Mouse (Mus musculus): ENCODE data around the gene Lin54.

The Lin54 gene

DNA sequence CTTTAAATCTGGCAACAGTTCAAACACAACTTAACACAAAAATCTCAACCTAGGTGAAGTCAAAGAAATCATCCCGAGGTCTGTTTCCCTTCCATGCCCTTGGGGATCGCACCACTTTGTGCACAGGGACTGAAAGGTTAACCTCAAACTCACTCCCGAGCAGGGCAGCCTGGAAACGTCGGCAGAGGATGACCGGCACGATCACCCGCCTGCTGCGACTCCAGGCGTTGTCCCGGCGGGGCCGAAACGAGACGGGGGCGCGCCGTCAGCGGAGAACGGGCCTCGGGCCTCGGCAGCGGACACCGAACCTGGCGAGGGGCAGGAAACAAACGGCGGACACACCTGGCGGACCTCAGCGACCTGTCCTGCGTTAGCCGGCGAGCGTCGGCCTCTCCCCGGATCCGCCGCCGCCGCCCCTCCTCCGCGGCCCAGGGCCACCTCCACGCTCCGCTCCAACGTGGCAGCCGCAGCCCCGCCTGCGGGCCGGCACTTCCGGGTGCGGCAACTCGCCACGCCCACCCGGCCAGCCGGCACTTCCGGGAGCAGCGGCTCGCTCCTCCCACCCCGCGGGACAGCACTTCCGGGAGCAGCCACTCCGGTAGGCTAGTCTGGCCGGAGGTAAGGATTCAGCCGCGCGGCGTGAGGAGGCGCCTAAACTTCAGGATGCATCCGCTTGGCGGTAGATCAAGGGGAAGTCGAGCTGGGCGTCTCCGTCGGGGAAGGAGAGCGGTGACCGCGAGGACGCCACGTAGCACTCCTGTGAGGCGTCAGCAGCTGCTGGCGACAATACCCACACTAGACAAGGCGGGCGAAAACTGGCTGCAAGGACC, 84.5 kb downstream of the Lin54 start, which contains the start of gene Sec31a:
Gene Sec31a, minus strand, starts transcription at position 474 of the 830 bp plus-strand sequence.
- peak; percentile 99 for DNase-seq

DNA sequence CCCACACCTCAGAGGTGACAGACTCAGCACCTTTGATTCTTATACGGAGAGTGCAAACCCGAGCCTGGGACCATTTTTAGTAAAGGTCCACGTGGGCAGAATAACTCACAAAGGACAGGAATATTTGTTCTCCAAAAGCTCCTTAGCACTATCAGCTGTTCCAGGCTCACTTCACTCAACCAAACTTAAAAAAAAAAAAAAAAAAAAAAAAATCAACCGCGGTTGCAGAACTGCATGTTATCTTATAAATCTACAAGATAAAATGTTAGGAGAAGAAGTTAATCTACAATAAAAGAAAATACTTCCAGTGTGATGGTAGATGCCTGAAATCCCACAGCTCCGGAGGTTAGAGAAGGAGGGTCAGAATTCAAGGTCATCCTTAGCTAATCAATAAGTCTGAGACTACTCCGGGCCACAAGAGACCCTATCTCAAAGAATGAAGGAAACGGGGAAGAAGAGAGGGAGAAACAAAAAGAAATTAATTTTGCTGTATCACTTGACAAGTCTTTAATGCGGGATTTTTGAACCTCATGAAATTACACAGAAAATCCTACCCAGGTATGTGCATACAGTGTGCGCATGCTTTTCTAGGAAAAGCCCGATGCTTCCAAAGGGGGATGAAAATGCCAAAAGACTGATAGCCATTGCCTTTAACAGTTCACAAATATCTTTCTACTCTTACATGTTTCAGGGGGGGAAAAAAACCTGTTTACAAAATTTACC, 85.8 kb downstream of the Lin54 start:
- no peak for DNase-seq

DNA sequence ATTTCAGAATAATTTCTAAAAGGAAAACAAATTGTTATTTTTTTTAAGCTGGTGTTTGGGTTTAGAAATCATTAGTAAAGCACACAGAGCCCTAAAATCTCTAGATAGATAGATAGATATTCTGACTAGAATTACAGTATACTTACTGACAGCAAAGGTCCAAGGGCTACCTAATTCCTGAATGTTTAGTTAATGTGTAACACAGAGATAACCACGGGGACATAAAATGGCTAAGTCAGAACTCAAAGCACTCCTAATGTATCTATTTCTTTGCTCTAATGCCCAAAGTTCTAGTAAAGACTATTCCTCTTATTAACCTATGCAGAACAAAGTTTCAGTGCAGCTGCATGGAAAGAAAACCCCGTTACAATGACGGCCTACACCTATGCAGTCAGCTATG, 87.6 kb downstream of the Lin54 start:
- DNase-seq = peak; percentile 80

DNA sequence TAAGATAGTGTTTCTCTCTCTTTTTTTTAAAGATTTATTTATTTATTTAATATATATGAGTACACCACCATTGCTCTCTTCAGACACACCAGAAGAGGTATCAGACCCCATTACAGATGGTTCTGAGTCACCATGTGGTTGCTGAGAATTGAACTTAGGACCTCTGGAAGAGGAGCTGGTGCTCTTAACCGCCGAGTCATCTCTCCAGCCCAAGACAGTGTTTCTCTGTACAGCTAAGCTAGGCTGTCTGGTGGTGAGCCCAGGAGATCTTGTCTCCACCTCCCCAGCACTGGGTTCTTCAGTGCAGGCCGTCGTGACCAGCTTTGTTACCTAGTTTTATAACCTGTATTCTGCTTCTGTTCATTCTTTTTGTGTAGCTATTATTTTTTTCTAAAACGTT, 90.2 kb downstream of the Lin54 start:
- no peak for DNase-seq

DNA sequence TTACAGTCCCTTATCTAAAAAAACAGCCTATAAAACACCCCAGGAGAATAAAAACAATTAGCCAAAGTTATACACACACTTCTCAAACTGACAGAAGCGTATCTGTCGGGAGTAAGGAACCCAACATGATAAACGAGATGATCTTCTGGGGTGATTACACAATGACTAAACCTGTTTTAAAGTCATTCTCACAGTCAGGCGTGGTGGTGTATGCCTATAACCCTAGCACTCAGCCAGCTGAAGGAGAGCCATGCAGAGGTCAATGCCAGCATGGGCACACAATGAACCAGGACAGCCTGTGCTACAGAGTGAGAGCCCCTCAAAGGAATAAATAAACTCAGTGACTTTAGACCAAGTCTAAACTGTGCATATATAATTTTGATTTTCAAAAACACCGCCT, 92.0 kb downstream of the Lin54 start:
- no peak for DNase-seq

DNA sequence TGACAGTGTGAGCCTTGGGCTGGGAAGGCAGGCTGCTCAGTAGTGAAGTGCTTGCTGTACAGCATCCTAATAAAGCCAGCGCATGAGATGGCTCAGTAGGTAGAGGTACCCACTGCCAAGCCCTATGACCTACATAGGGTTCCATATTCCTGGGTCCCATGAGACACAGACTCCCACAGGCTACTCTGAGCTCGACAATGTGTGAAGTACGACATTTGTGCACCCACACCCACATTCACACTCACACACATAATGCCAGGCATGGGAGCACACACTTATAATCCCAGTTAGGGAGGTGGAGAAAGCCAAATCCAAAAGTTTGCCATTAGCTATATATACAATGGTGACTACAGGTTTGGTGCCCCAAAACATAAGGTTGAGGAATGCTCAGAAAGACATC, 103.7 kb downstream of the Lin54 start:
- no peak for DNase-seq

DNA sequence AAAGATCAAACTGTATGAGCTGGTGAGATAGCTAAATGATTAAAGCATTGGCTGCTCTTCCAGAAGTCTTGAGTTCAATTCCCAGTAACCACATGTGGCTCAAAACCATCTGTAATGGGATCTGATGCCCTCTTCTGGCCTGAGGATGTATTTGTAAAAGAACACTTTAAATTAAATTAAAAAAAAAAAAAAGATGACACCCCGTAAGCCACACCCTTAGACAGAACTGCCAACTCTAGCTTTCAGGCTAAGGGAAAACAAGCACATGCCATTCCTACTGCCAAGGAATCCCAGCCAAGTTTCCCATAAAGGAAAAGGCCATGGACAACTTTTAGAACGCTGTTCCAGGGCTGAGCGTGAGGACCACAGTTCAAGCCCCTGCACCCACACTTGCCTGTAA, 106.8 kb downstream of the Lin54 start:
- DNase-seq = no peak

DNA sequence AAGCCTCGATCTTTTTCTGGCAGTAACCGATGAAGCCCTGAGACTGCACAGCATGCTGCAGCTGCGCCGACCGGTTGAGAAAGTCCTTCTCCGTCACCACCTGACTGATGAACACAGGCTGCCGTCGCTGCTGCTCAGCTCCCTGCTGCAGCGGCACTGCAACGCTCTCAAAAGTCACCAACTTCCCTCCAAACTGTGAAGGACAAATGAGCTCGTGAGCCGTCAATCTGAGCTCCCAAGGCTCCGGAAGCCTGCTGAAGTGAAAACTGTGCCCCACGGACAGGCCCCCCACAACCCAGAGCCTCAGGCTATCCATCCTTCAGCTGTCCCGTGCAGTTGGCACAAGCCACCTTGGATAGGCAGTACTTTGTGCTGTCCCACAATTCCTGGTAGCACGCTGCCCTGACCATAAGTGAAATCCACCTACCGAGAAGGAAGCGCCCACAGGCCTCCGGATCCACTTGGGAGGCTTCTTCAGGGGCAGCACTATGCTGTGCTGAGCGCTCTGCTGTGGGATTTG, 107.9 kb downstream of the Lin54 start:
- DNase-seq = no peak
